Mouse (Mus musculus) forebrain, embryonic 11.5 days (tissue): ENCODE measurements around the gene Zfand3. TPM values are rescaled to one million over a fixed set of nuclear protein-coding genes. Genes with fewer than 3 reads are reported as not detected.

ENCODE experiments used
- ATAC-seq: fragments of 200-750 bp; cut with Nextera tagmentation; replicated peaks from 2 replicates; pipeline ENCODE4 v1.8.0; 2017; ENCODE audit warnings: moderate TSS enrichment; ENCODE audit not compliant: low FRiP score
- DNase-seq: peaks from one replicate; pipeline ENCODE4 v3.0.0-alpha.2; 2017; ENCODE audit warnings: low spot score
- H3K27ac ChIP-seq: fragments of 300-500 bp; sonication (generic); 2 replicates; pipeline ENCODE4 v1.5.1; 2014; ENCODE audit warnings: low read depth, low read length
- H3K27me3 ChIP-seq: fragments of 300-500 bp; sonication (generic); 2 replicates; pipeline ENCODE4 v1.6.1; 2014; ENCODE audit warnings: mild to moderate bottlenecking, low read length, mixed read lengths; ENCODE audit not compliant: control insufficient read depth, insufficient read depth
- H3K36me3 ChIP-seq: fragments of 300-500 bp; sonication (generic); 2 replicates; pipeline ENCODE4 v1.6.1; 2014; ENCODE audit warnings: mild to moderate bottlenecking, low read length, moderate library complexity, mixed read lengths; ENCODE audit not compliant: control insufficient read depth, insufficient read depth
- H3K4me1 ChIP-seq: fragments of 300-500 bp; sonication (generic); replicated peaks from 2 replicates; pipeline ENCODE4 v1.6.1; 2014; ENCODE audit warnings: low read length, mixed read lengths; ENCODE audit not compliant: control insufficient read depth, insufficient read depth
- H3K4me2 ChIP-seq: fragments of 300-500 bp; sonication (generic); 2 replicates; pipeline ENCODE4 v1.6.1; 2014; ENCODE audit warnings: low read depth, mild to moderate bottlenecking, low read length, moderate library complexity, mixed read lengths; ENCODE audit not compliant: severe bottlenecking
- H3K4me3 ChIP-seq: fragments of 300-500 bp; sonication (generic); 2 replicates; pipeline ENCODE4 v1.5.1; 2014; ENCODE audit warnings: low read depth, low read length
- H3K9ac ChIP-seq: fragments of 300-500 bp; sonication (generic); 2 replicates; pipeline ENCODE4 v1.6.1; 2014; ENCODE audit warnings: low read length
- H3K9me3 ChIP-seq: fragments of 300-500 bp; sonication (generic); 2 replicates; pipeline ENCODE4 v1.6.1; 2016; ENCODE audit warnings: low read length, mixed read lengths; ENCODE audit not compliant: control insufficient read depth
- WGBS: fragments of 180-500 bp; shearing (Covaris S2); extraction: QIAGEN DNeasy Blood & Tissue Kit; methylation state at CpG from one replicate; pipeline ENCODE4 v1.1.7; 2014; 5-methylcytosine and 5-hydroxymethylcytosine counted together
- polyA plus RNA-seq: library from polyadenylated mRNA; unstranded; fragments of >200 nt; fragmentation: Nextera tagmentation; extraction: Ambion mirVana; gene quantifications from 2 replicates; pipeline ENCODE4 v1.2.1, GENCODE M21; 2014

Gene Zfand3
- polyA plus RNA-seq, 1 experiment from 2014 or later: 55.8 TPM

- Histone ChIP-seq H3K27ac (no peak overlapping the region), H3K4me1 (peaks cover 8% of the 10 kb centered on the region; the same call in 1 of the 2 replicates), H3K9ac (no peak overlapping the region), H3K36me3 (no peaks in the 10 kb centered on the region), H3K4me3 (no peak overlapping the region), H3K9me3 (no peaks in the 10 kb centered on the region), H3K4me2 (no peak overlapping the region), H3K27me3 (no peaks in the 10 kb centered on the region)
- 90% methylated on average over 7 of the region's 7 CpGs for WGBS
- no peak for ATAC-seq
- DNase-seq: no peak
Observed at GRCm38 (mm10) chr17:30243540-30243939, 239.0 kb downstream of the Zfand3 start.

GRCm38 (mm10) chr17:30244651-30245307 is 240.2 kb downstream of the Zfand3 start:
- no peak overlapping the region for H3K27ac ChIP-seq
- peaks cover 8% of the 10 kb centered on the region; the same call in 1 of the 2 replicates for H3K4me1 ChIP-seq
- no peak overlapping the region for H3K9ac ChIP-seq
- no peak overlapping the region for H3K4me3 ChIP-seq
- ATAC-seq (no peak), DNase-seq (no peak)
- no peak overlapping the region for H3K4me2 ChIP-seq
- WGBS: 78% methylated on average over 14 of the region's 14 CpGs
- H3K36me3 ChIP-seq: no peaks in the 10 kb centered on the region
- H3K9me3 ChIP-seq: no peaks in the 10 kb centered on the region
- H3K27me3 ChIP-seq: no peaks in the 10 kb centered on the region

GRCm38 (mm10) chr17:30245308-30245706 is 240.8 kb downstream of the Zfand3 start:
- no peaks in the 10 kb centered on the region for H3K36me3 ChIP-seq
- H3K4me3 ChIP-seq: no peak overlapping the region
- H3K9me3 ChIP-seq: no peaks in the 10 kb centered on the region
- H3K27ac ChIP-seq: no peak overlapping the region
- WGBS: 84% methylated on average over 10 of the region's 10 CpGs
- H3K9ac ChIP-seq: no peak overlapping the region
- H3K4me1 ChIP-seq: peaks cover 8% of the 10 kb centered on the region; the same call in 1 of the 2 replicates
- DNase-seq (no peak), ATAC-seq (no peak)
- no peaks in the 10 kb centered on the region for H3K27me3 ChIP-seq
- no peak overlapping the region for H3K4me2 ChIP-seq

GRCm38 (mm10) chr17:30253028-30253427 is 248.5 kb downstream of the Zfand3 start:
- Histone ChIP-seq H3K9ac (no peak overlapping the region), H3K9me3 (no peaks in the 10 kb centered on the region), H3K4me1 (peaks cover 15% of the 10 kb centered on the region), H3K27ac (no peak overlapping the region), H3K27me3 (no peaks in the 10 kb centered on the region), H3K4me2 (no peak overlapping the region), H3K4me3 (no peak overlapping the region), H3K36me3 (no peaks in the 10 kb centered on the region)
- no peak for DNase-seq
- 54% methylated on average over 5 of the region's 5 CpGs for WGBS
- ATAC-seq: no peak

GRCm38 (mm10) chr17:30253924-30254323 is 249.4 kb downstream of the Zfand3 start:
- Histone ChIP-seq H3K4me1 (peaks cover 15% of the 10 kb centered on the region), H3K9me3 (no peaks in the 10 kb centered on the region), H3K4me2 (no peak overlapping the region), H3K4me3 (no peak overlapping the region), H3K9ac (no peak overlapping the region), H3K27ac (no peak overlapping the region), H3K27me3 (no peaks in the 10 kb centered on the region), H3K36me3 (no peaks in the 10 kb centered on the region)
- WGBS: 64% methylated on average over 7 of the region's 7 CpGs
- ATAC-seq: no peak
- DNase-seq: no peak

GRCm38 (mm10) chr17:30255928-30256560 is 251.5 kb downstream of the Zfand3 start:
- Histone ChIP-seq H3K9me3 (no peaks in the 10 kb centered on the region), H3K27ac (no peak overlapping the region), H3K9ac (no peak overlapping the region), H3K4me3 (no peak overlapping the region), H3K27me3 (no peaks in the 10 kb centered on the region), H3K4me2 (no peak overlapping the region), H3K4me1 (peaks cover 15% of the 10 kb centered on the region), H3K36me3 (no peaks in the 10 kb centered on the region)
- ATAC-seq (no peak), DNase-seq (no peak)
- 73% methylated on average over 8 of the region's 8 CpGs for WGBS

- Histone ChIP-seq H3K27me3 (no peaks in the 10 kb centered on the region), H3K9ac (no peak overlapping the region), H3K9me3 (no peaks in the 10 kb centered on the region), H3K36me3 (no peaks in the 10 kb centered on the region), H3K4me1 (peaks cover 19% of the 10 kb centered on the region), H3K4me3 (no peak overlapping the region), H3K27ac (no peak overlapping the region), H3K4me2 (no peak overlapping the region)
- 69% methylated on average over 4 of the region's 4 CpGs for WGBS
- DNase-seq (no peak), ATAC-seq (no peak)
Observed at GRCm38 (mm10) chr17:30258480-30258879, 253.9 kb downstream of the Zfand3 start.

GRCm38 (mm10) chr17:30259938-30260337 is 255.4 kb downstream of the Zfand3 start:
- H3K4me1 ChIP-seq: peaks cover 15% of the 10 kb centered on the region
- H3K4me3 ChIP-seq: no peak overlapping the region
- H3K9me3 ChIP-seq: no peaks in the 10 kb centered on the region
- H3K4me2 ChIP-seq: no peak overlapping the region
- DNase-seq (no peak), ATAC-seq (no peak)
- 83% methylated on average over 6 of the region's 6 CpGs for WGBS
- no peaks in the 10 kb centered on the region for H3K36me3 ChIP-seq
- no peaks in the 10 kb centered on the region for H3K27me3 ChIP-seq
- H3K9ac ChIP-seq: no peak overlapping the region
- no peak overlapping the region for H3K27ac ChIP-seq
